Mouse (Mus musculus) CH12.LX (cell line): Measurements from ENCODE around the gene Sds. TPM values are rescaled to one million over a fixed set of nuclear protein-coding genes. Genes with fewer than 3 reads are reported as not detected.
"Not testable (repeated sequence)": the region's sequence is repeated elsewhere in the genome, so short reads cannot be mapped to it uniquely, and the experiment has no call there.

ENCODE experiments used
- DNase-seq: peaks from one replicate; pipeline ENCODE4 v3.0.0-alpha.2; 2013; ENCODE audit errors: extremely low read depth
- H3K27ac ChIP-seq: 2 replicates; pipeline ENCODE4 v1.5.1; 2012; ENCODE audit warnings: low read depth, mild to moderate bottlenecking, control low read depth, moderate library complexity; ENCODE audit not compliant: insufficient read depth
- H3K27me3 ChIP-seq: replicated peaks from 2 replicates; pipeline ENCODE3; 2012; ENCODE audit warnings: inconsistent platforms
- H3K36me3 ChIP-seq, 2 experiments: replicated peaks in 1 of 2; 2 replicates each; pipeline versions ENCODE3 to v1.6.1; 2012; ENCODE audit warnings: inconsistent platforms in 1 of 2, low read length in 1 of 2, mild to moderate bottlenecking in 1 of 2, mixed read lengths in 1 of 2, moderate library complexity in 1 of 2; ENCODE audit not compliant: control insufficient read depth in 1 of 2, insufficient read depth in 1 of 2
- H3K4me1 ChIP-seq, 2 experiments: 2 replicates each; pipeline ENCODE4 v1.6.1; 2012; ENCODE audit warnings: inconsistent platforms in 1 of 2, moderate library complexity in 1 of 2; ENCODE audit not compliant: insufficient read depth in 2 of 2, control insufficient read depth in 1 of 2
- H3K4me2 ChIP-seq: 2 replicates; pipeline ENCODE4 v1.6.1; 2012; ENCODE audit warnings: low read depth, mild to moderate bottlenecking, control low read depth; ENCODE audit not compliant: poor library complexity, insufficient read depth, severe bottlenecking
- H3K4me3 ChIP-seq, 3 experiments: fragments of 150-350 bp in 1 of 3; sonication (generic) in 1 of 3; replicated peaks in 1 of 3; 2 replicates each; pipeline versions ENCODE3 to v1.5.1; 2011 to 2012; ENCODE audit warnings: low read depth in 2 of 3, low read length in 2 of 3, mild to moderate bottlenecking in 2 of 3, moderate library complexity in 2 of 3, control low read depth in 1 of 3, improper control_type of control experiment in 1 of 3, inconsistent platforms in 1 of 3, mixed read lengths in 1 of 3; ENCODE audit not compliant: poor library complexity in 1 of 3
- H3K79me2 ChIP-seq: replicated peaks from 2 replicates; pipeline ENCODE4 v1.6.1; 2012; ENCODE audit warnings: mild to moderate bottlenecking, moderate library complexity; ENCODE audit not compliant: control insufficient read depth, poor library complexity, insufficient read depth, severe bottlenecking; ENCODE audit errors: extremely low read depth
- H3K9ac ChIP-seq: 2 replicates; pipeline ENCODE4 v1.6.1; 2012; ENCODE audit warnings: low read depth, mild to moderate bottlenecking, control low read depth, moderate library complexity; ENCODE audit not compliant: insufficient read depth
- H3K9me3 ChIP-seq: replicated peaks from 2 replicates; pipeline ENCODE3; 2012; ENCODE audit warnings: low read length, inconsistent platforms, mixed read lengths
- BHLHE40 ChIP-seq: IDR thresholded peaks from 2 replicates; pipeline ENCODE4 v1.6.1; 2011; ENCODE audit warnings: mild to moderate bottlenecking, low read depth, low read length, improper control_type of control experiment
- CHD1 ChIP-seq: IDR thresholded peaks from 2 replicates; pipeline ENCODE4 v1.6.1; 2012; ENCODE audit warnings: low read depth, low read length, improper control_type of control experiment, inconsistent platforms
- CHD2 ChIP-seq: IDR thresholded peaks from 2 replicates; pipeline ENCODE4 v1.6.1; 2011; ENCODE audit warnings: low read length, improper control_type of control experiment
- CTCF ChIP-seq, 2 experiments: IDR thresholded peaks in 1 of 2; conservative IDR thresholded peaks in 1 of 2; 2 replicates each; pipeline ENCODE4 v1.5.1; 2011 to 2012; ENCODE audit warnings: low read depth in 2 of 2, low read length in 2 of 2, improper control_type of control experiment in 1 of 2, inconsistent platforms in 1 of 2, mild to moderate bottlenecking in 1 of 2, moderate library complexity in 1 of 2
- ETS1 ChIP-seq: conservative IDR thresholded peaks from 2 replicates; pipeline ENCODE4 v1.6.1; 2012; ENCODE audit warnings: low read depth, mild to moderate bottlenecking, inconsistent platforms, low read length, improper control_type of control experiment, moderate library complexity
- GABPA ChIP-seq: IDR thresholded peaks from 2 replicates; pipeline ENCODE4 v1.6.1; 2012; ENCODE audit warnings: low read depth, low read length, improper control_type of control experiment, inconsistent platforms; ENCODE audit not compliant: insufficient replicate concordance
- IRF4 ChIP-seq: IDR thresholded peaks from 2 replicates; pipeline ENCODE4 v1.6.1; 2014; ENCODE audit warnings: low read depth, mild to moderate bottlenecking, inconsistent platforms, low read length, improper control_type of control experiment
- MAFK ChIP-seq: IDR thresholded peaks from 2 replicates; pipeline ENCODE4 v1.6.1; 2011; ENCODE audit warnings: low read length, improper control_type of control experiment; ENCODE audit not compliant: insufficient replicate concordance
- MAZ ChIP-seq: IDR thresholded peaks from 2 replicates; pipeline ENCODE4 v1.6.1; 2012; ENCODE audit warnings: low read depth, mild to moderate bottlenecking, inconsistent platforms, low read length, improper control_type of control experiment, moderate library complexity
- MXI1 ChIP-seq: IDR thresholded peaks from 2 replicates; pipeline ENCODE4 v1.6.1; 2011; ENCODE audit warnings: mild to moderate bottlenecking, low read depth, low read length, improper control_type of control experiment
- RCOR1 ChIP-seq: conservative IDR thresholded peaks from 2 replicates; pipeline ENCODE4 v1.6.1; 2012; ENCODE audit warnings: low read depth, mild to moderate bottlenecking, inconsistent platforms, low read length, improper control_type of control experiment
- SMC3 ChIP-seq: IDR thresholded peaks from 2 replicates; pipeline ENCODE4 v1.6.1; 2011; ENCODE audit warnings: low read depth, low read length, improper control_type of control experiment
- TCF12 ChIP-seq: IDR thresholded peaks from 2 replicates; pipeline ENCODE4 v1.6.1; 2014; ENCODE audit warnings: low read depth, mild to moderate bottlenecking, inconsistent platforms, low read length, improper control_type of control experiment
- ZMIZ1 ChIP-seq: IDR thresholded peaks from 2 replicates; pipeline ENCODE4 v1.6.1; 2012; ENCODE audit warnings: low read depth, mild to moderate bottlenecking, inconsistent platforms, low read length, improper control_type of control experiment
- dilution Hi-C: fragments of 300-500 bp; cut with MboI; formaldehyde crosslinking; loops from 2 replicates; pipeline ENCODE4 v1.14.3; 2020; ENCODE audit warnings: low sequenced_read_pairs; ENCODE audit not compliant: extremely low pct_unique_long_range_greater_than_20kb, extremely low pct_ligation_motif_present
- in situ Hi-C: fragments of 300-500 bp; cut with MboI; formaldehyde crosslinking; loops from 3 replicates; pipeline ENCODE4 v1.14.3; 2019; ENCODE audit warnings: low sequenced_read_pairs, low pct_ligation_motif_present, low pct_unique_long_range_greater_than_20kb, mixed read lengths
- polyA plus RNA-seq: library from polyadenylated mRNA; unstranded; fragments of >175 nt; gene quantifications from 2 replicates; pipeline ENCODE4 v1.2.1, GENCODE M21; 2012; ENCODE audit warnings: low read depth; ENCODE audit not compliant: insufficient read length
- total RNA-seq, 2 experiments: library from RNA; depleted of rRNA; stranded (reverse); fragments of 300-350 nt in 1 of 2; fragments of >200 nt in 1 of 2; gene quantifications; 2 replicates each; pipeline ENCODE4 v1.2.3; 2012 to 2014

The Sds gene
- total and polyA plus RNA-seq, 3 experiments = 0.76 TPM; not detected in 2

- in situ Hi-C loops = loop anchor here (25.0 kb wide), 1 partner anchor 212 kb away; the partner anchor contains the start of gene Dtx1
- peak in 1 of 2 experiments; percentile 16; a peak in 1 of 4 replicates for TF ChIP-seq CTCF (conservative IDR thresholded peaks at IDR 0.05 in 1 of 2, IDR thresholded peaks at IDR 0.05 in 1 of 2; ENCODE audit: low read depth in 2 of 2, low read length in 2 of 2)
- H3K27ac ChIP-seq, H3K4me3 ChIP-seq, H3K9me3 ChIP-seq, DNase-seq, dilution Hi-C loops, H3K27me3 ChIP-seq, H3K9ac ChIP-seq, H3K4me2 ChIP-seq: not testable (repeated sequence)
- H3K4me1 ChIP-seq = peaks cover 17 to 63% of the 10 kb centered on the region in 2 experiments
- H3K79me2 ChIP-seq = peaks cover 12% of the 10 kb centered on the region
- peaks cover 15 to 38% of the 10 kb centered on the region in 2 experiments for H3K36me3 ChIP-seq
Observed at GRCm38 (mm10) chr5:120500609-120501008, 24.3 kb downstream of the Sds start.

GRCm38 (mm10) chr5:120502147-120502621 lies 25.9 kb downstream of the Sds start:
- H3K9me3 ChIP-seq = no peaks in the 10 kb centered on the region
- H3K27ac ChIP-seq = peak overlapping the region; percentile 29; the same call in 1 of the 2 replicates
- H3K9ac ChIP-seq = peak overlapping the region; percentile 87
- dilution Hi-C loops = no loop called here
- in situ Hi-C loops = loop anchor here (25.0 kb wide), 1 partner anchor 210 kb away; the partner anchor contains the start of gene Dtx1
- DNase-seq = peak; percentile 84
- H3K36me3 ChIP-seq = peaks cover 12 to 28% of the 10 kb centered on the region in 2 experiments
- peaks cover 9% of the 10 kb centered on the region for H3K27me3 ChIP-seq
- H3K4me2 ChIP-seq = peak overlapping the region; percentile 89
- H3K4me3 ChIP-seq = peak overlapping the region; percentile 85 to 89 (median 87)
- TF ChIP-seq CHD1 (peak; percentile 13; the same call in 1 of the 2 replicates), RCOR1 (no peak), ETS1 (peak; percentile 82), ZMIZ1 (no peak), GABPA (no peak), TCF12 (0 out of 2 replicates have a peak, but pooled peaks have one; percentile 42), CHD2 (0 out of 2 replicates have a peak, but pooled peaks have one; percentile 27), SMC3 (no peak), IRF4 (peak; percentile 67), BHLHE40 (peak; percentile 45; the same call in 1 of the 2 replicates), MAFK (no peak; the same call in 1 of the 2 replicates), MAZ (0 out of 2 replicates have a peak, but pooled peaks have one; percentile 26), MXI1 (peak; percentile 45)
- peaks cover 11 to 58% of the 10 kb centered on the region in 2 experiments for H3K4me1 ChIP-seq
- peaks cover 12% of the 10 kb centered on the region for H3K79me2 ChIP-seq
